Mouse (Mus musculus): ENCODE data around the gene Retreg1.

DNA sequence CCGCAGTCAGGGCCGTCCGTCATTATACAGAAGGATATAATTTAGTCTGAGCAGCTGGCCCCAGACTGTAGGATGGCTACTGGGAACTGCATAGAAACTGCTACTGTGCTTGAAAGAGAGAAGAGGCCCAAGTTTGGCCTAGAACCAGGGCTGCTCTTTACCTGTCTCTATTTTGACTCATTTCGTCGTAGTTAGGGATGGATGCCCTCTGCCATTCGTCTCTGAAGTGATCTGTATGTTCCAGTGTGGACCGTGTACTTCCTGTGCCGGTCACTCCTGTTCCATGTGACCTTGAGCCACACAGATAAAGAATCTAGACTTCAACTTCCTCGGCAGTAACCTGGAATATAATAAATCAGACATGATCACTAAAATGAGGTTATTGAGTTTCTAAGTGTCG lies 114.7 kb downstream of the Retreg1 start:
- TF ChIP-seq CTCF (IDR thresholded peaks at IDR 0.05; ENCODE audit: borderline replicate concordance, insufficient read depth, low read length), result no peak
- TF ChIP-seq POLR2A (IDR thresholded peaks at IDR 0.05; ENCODE audit: low read depth, low read length), result no peak
